Mouse (Mus musculus) heart, adult 2 months (tissue): ENCODE measurements around the gene Alox12b. TPM values are rescaled to one million over a fixed set of nuclear protein-coding genes. Genes with fewer than 3 reads are reported as not detected.

Experiments
- DNase-seq, 2 experiments: peaks; one replicate each; pipeline ENCODE4 v3.0.0; 2021
- H3K27ac ChIP-seq: fragments of 200-600 bp; 2 replicates; pipeline ENCODE4 v1.8.1; 2022
- H3K27me3 ChIP-seq: fragments of 200-500 bp; 2 replicates; pipeline ENCODE4 v1.6.1; 2012; ENCODE audit warnings: mild to moderate bottlenecking, low read length, inconsistent platforms, mixed read lengths; ENCODE audit not compliant: control insufficient read depth, insufficient read depth
- H3K36me3 ChIP-seq: fragments of 200-500 bp; 2 replicates; pipeline ENCODE4 v1.6.1; 2012; ENCODE audit warnings: low read length, inconsistent platforms; ENCODE audit not compliant: control insufficient read depth, insufficient read depth
- H3K4me1 ChIP-seq: fragments of 200-500 bp; 2 replicates; pipeline ENCODE4 v1.6.1; 2011; ENCODE audit warnings: low read length; ENCODE audit not compliant: control insufficient read depth, insufficient read depth
- H3K4me3 ChIP-seq: fragments of 200-600 bp; 2 replicates; pipeline ENCODE4 v1.8.1; 2022
- H3K79me2 ChIP-seq: fragments of 200-500 bp; replicated peaks from 2 replicates; pipeline ENCODE4 v1.6.1; 2012; ENCODE audit warnings: mild to moderate bottlenecking, inconsistent platforms, low read length, moderate library complexity, mixed read lengths; ENCODE audit not compliant: control insufficient read depth, insufficient read depth
- H3K9ac ChIP-seq: fragments of 200-500 bp; 2 replicates; pipeline ENCODE4 v1.6.1; 2012; ENCODE audit warnings: low read depth, mild to moderate bottlenecking, control low read depth, inconsistent platforms, low read length, mixed read lengths
- CTCF ChIP-seq: fragments of 200-600 bp; IDR thresholded peaks from 2 replicates; pipeline ENCODE4 v1.8.1; 2022; ENCODE audit warnings: antibody characterized with exemption, mild to moderate bottlenecking, moderate library complexity
- EP300 ChIP-seq: fragments of 200-500 bp; IDR thresholded peaks from 2 replicates; pipeline ENCODE4 v1.6.1; 2011; ENCODE audit warnings: low read depth, low read length, control low read depth; ENCODE audit not compliant: insufficient read depth
- POLR2A ChIP-seq: fragments of 200-500 bp; IDR thresholded peaks from 2 replicates; pipeline ENCODE4 v1.6.1; 2011; ENCODE audit warnings: mild to moderate bottlenecking, low read depth, low read length, control low read depth; ENCODE audit not compliant: insufficient read depth
- WGBS: fragments of 180-500 bp; shearing (Covaris S2); methylation state at CpG from one replicate; pipeline ENCODE4 v1.1.7; 2018; 5-methylcytosine and 5-hydroxymethylcytosine counted together
- intact Hi-C: fragments of 180-260 bp; cut with DNase I; formaldehyde crosslinking; loops from one replicate; pipeline ENCODE4 v1.15.1; 2025
- polyA plus RNA-seq: library from polyadenylated mRNA; depleted of rRNA; stranded (reverse); fragments of >200 nt; gene quantifications from 2 replicates; pipeline ENCODE4 v1.2.3, GENCODE M21; 2012
- total RNA-seq, 2 experiments: library from RNA; stranded (reverse); gene quantifications; 2 replicates each; pipeline ENCODE4 v1.2.3; 2021

Gene Alox12b
- total and polyA plus RNA-seq, 3 experiments, result 0.04 TPM; not detected in 2

DNA sequence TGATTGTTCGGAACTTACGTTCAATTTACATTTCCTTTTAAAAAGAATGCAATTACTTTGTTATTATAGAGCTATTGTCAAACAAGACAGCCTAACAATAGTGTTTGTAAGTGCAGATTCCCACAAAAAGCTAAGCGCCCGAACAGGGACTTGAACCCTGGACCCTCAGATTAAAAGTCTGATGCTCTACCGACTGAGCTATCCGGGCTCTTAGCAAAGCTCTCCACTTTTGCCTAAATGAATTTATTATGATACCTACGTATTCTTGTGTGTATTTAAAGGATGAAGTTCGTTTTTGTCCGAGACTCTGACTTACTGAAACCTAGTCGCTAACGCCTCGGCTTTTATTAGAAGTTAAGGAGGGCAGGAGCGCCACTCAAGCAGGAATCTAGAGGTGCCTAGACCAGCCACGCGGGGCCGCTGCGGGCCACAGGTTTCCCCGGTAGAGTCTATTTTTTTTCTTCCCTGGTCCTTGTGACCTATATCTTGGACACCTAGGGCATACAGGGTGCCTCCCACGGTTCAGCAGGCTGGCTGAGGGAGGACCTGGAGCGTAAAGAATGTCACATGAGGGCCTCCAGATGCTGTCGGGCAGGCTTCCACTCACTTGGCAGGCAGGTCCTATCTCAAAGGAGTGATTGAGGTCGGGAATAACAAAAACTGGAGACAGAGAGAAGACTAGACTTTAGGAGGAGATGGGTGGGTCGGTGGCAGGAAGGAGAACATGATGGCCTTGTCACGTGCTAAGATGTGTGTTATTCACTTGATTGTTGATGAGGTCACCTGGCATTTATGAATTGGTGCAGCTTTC is 31.5 kb upstream of the Alox12b start:
- Histone ChIP-seq H3K27ac (peak overlapping the region; percentile 82), H3K27me3 (no peaks in the 10 kb centered on the region), H3K9ac (peak overlapping the region; percentile 67), H3K36me3 (no peaks in the 10 kb centered on the region), H3K4me1 (peaks cover 6% of the 10 kb centered on the region; the same call in 1 of the 2 replicates), H3K4me3 (peak overlapping the region; percentile 61), H3K79me2 (no peaks in the 10 kb centered on the region)
- DNase-seq, result peak; percentile 83 to 85
- TF ChIP-seq EP300, result 0 out of 2 replicates have a peak, but pooled peaks have one; percentile 20
- TF ChIP-seq CTCF, result peak; percentile 84
- no peak for TF ChIP-seq POLR2A
- under 1% methylated on average over 24 of the region's 24 CpGs for WGBS
- intact Hi-C loops, result loop anchor here (1.0 to 5.0 kb wide), 2 partner anchors 25 to 107 kb away; no protein-coding TSS in a partner anchor

- peak within 1 kb of the TSS; percentile 82 for H3K27ac ChIP-seq
- DNase-seq, result no peak
- peak within 1 kb of the TSS; percentile 67 for H3K9ac ChIP-seq
- TF ChIP-seq POLR2A (no peak), EP300 (no peak), CTCF (no peak)
- no peaks in the 10 kb centered on the region for H3K79me2 ChIP-seq
- H3K4me1 ChIP-seq, result peaks cover 6% of the 10 kb centered on the region; the same call in 1 of the 2 replicates
- no peaks in the 10 kb centered on the region for H3K27me3 ChIP-seq
- H3K36me3 ChIP-seq, result no peaks in the 10 kb centered on the region
- peak within 1 kb of the TSS; percentile 61 for H3K4me3 ChIP-seq
- WGBS, result 3% methylated on average over 3 of the region's 3 CpGs
- intact Hi-C loops, result loop anchor here (1.0 to 5.0 kb wide), 2 partner anchors 25 to 107 kb away; no protein-coding TSS in a partner anchor
These were observed 31.1 kb upstream of the Alox12b start, which contains the start of gene Aloxe3 for GRCm38 (mm10) chr11:69125852-69125918. TSS of gene Aloxe3 (plus strand) at chr11:69125896.

- Histone ChIP-seq H3K4me3 (peak overlapping the region; percentile 61), H3K36me3 (no peaks in the 10 kb centered on the region), H3K79me2 (no peaks in the 10 kb centered on the region), H3K27me3 (no peaks in the 10 kb centered on the region), H3K27ac (peak overlapping the region; percentile 82), H3K4me1 (peaks cover 3% of the 10 kb centered on the region; the same call in 1 of the 2 replicates), H3K9ac (peak overlapping the region; percentile 67)
- peak in 1 of 2 experiments; percentile 39 for DNase-seq
- WGBS, result 27% methylated on average over 20 of the region's 20 CpGs
- TF ChIP-seq CTCF (no peak), POLR2A (no peak), EP300 (no peak)
- intact Hi-C loops, result loop anchor here (1.0 to 5.0 kb wide), 2 partner anchors 24 to 106 kb away; no protein-coding TSS in a partner anchor
These were observed 30.7 kb upstream of the Alox12b start for GRCm38 (mm10) chr11:69125919-69126705.

DNA sequence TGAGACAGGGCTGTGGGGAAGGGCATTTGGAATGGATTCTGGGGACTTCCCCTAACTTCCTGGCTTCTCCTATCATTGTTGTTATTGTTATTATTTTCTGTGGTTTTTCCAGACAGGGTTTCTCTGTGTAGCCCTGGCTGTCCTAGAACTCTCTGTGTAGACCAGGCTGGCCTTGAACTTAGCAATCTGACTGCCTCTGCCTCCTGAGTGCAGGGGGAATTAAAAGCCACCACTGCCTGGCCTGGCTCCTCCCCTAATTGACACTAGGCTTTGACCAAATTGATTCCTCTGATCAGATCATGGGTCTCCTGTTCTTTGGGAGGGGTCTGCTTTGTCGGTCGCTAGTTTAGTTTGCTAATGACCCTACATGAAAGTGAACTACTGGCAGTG is 30.1 kb upstream of the Alox12b start:
- WGBS, result 73% methylated on average over 2 of the region's 2 CpGs
- Histone ChIP-seq H3K27ac (no peak overlapping the region; the same call in 1 of the 2 replicates), H3K36me3 (no peaks in the 10 kb centered on the region), H3K27me3 (no peaks in the 10 kb centered on the region), H3K79me2 (no peaks in the 10 kb centered on the region), H3K9ac (no peak overlapping the region), H3K4me1 (peaks cover 3% of the 10 kb centered on the region; the same call in 1 of the 2 replicates), H3K4me3 (no peak overlapping the region; the same call in 1 of the 2 replicates)
- TF ChIP-seq EP300, result no peak
- TF ChIP-seq CTCF, result no peak
- TF ChIP-seq POLR2A, result no peak
- intact Hi-C loops, result loop anchor here (5.0 kb wide), 1 partner anchor 106 kb away; no protein-coding TSS in a partner anchor
- DNase-seq, result no peak

- DNase-seq, result no peak
- no peaks in the 10 kb centered on the region for H3K27me3 ChIP-seq
- TF ChIP-seq POLR2A (no peak), CTCF (no peak), EP300 (no peak)
- no peak overlapping the region for H3K27ac ChIP-seq
- no peaks in the 10 kb centered on the region for H3K36me3 ChIP-seq
- H3K4me3 ChIP-seq, result no peak overlapping the region
- intact Hi-C loops, result loop anchor here (5.0 kb wide), 1 partner anchor 104 kb away; no protein-coding TSS in a partner anchor
- no peaks in the 10 kb centered on the region for H3K79me2 ChIP-seq
- WGBS, result 49% methylated on average over 8 of the region's 8 CpGs
- no peak overlapping the region for H3K9ac ChIP-seq
- peaks cover 3% of the 10 kb centered on the region; the same call in 1 of the 2 replicates for H3K4me1 ChIP-seq
These were observed 28.2 kb upstream of the Alox12b start for GRCm38 (mm10) chr11:69128426-69129122.
